Mouse (Mus musculus) heart, adult 2 months (tissue): Measurements from ENCODE around the gene Celf2. TPM values are rescaled to one million over a fixed set of nuclear protein-coding genes. Genes with fewer than 3 reads are reported as not detected.

ENCODE experiments used
- DNase-seq, 2 experiments: peaks; one replicate each; pipeline ENCODE4 v3.0.0; 2021
- H3K27ac ChIP-seq: fragments of 200-600 bp; 2 replicates; pipeline ENCODE4 v1.8.1; 2022
- H3K27me3 ChIP-seq: fragments of 200-500 bp; 2 replicates; pipeline ENCODE4 v1.6.1; 2012; ENCODE audit warnings: mild to moderate bottlenecking, low read length, inconsistent platforms, mixed read lengths; ENCODE audit not compliant: control insufficient read depth, insufficient read depth
- H3K36me3 ChIP-seq: fragments of 200-500 bp; 2 replicates; pipeline ENCODE4 v1.6.1; 2012; ENCODE audit warnings: low read length, inconsistent platforms; ENCODE audit not compliant: control insufficient read depth, insufficient read depth
- H3K4me1 ChIP-seq: fragments of 200-500 bp; 2 replicates; pipeline ENCODE4 v1.6.1; 2011; ENCODE audit warnings: low read length; ENCODE audit not compliant: control insufficient read depth, insufficient read depth
- H3K4me3 ChIP-seq: fragments of 200-600 bp; 2 replicates; pipeline ENCODE4 v1.8.1; 2022
- H3K79me2 ChIP-seq: fragments of 200-500 bp; replicated peaks from 2 replicates; pipeline ENCODE4 v1.6.1; 2012; ENCODE audit warnings: mild to moderate bottlenecking, inconsistent platforms, low read length, moderate library complexity, mixed read lengths; ENCODE audit not compliant: control insufficient read depth, insufficient read depth
- H3K9ac ChIP-seq: fragments of 200-500 bp; 2 replicates; pipeline ENCODE4 v1.6.1; 2012; ENCODE audit warnings: low read depth, mild to moderate bottlenecking, control low read depth, inconsistent platforms, low read length, mixed read lengths
- CTCF ChIP-seq: fragments of 200-600 bp; IDR thresholded peaks from 2 replicates; pipeline ENCODE4 v1.8.1; 2022; ENCODE audit warnings: antibody characterized with exemption, mild to moderate bottlenecking, moderate library complexity
- EP300 ChIP-seq: fragments of 200-500 bp; IDR thresholded peaks from 2 replicates; pipeline ENCODE4 v1.6.1; 2011; ENCODE audit warnings: low read depth, low read length, control low read depth; ENCODE audit not compliant: insufficient read depth
- POLR2A ChIP-seq: fragments of 200-500 bp; IDR thresholded peaks from 2 replicates; pipeline ENCODE4 v1.6.1; 2011; ENCODE audit warnings: mild to moderate bottlenecking, low read depth, low read length, control low read depth; ENCODE audit not compliant: insufficient read depth
- WGBS: fragments of 180-500 bp; shearing (Covaris S2); methylation state at CpG from one replicate; pipeline ENCODE4 v1.1.7; 2018; 5-methylcytosine and 5-hydroxymethylcytosine counted together
- intact Hi-C: fragments of 180-260 bp; cut with DNase I; formaldehyde crosslinking; loops from one replicate; pipeline ENCODE4 v1.15.1; 2025
- polyA plus RNA-seq: library from polyadenylated mRNA; depleted of rRNA; stranded (reverse); fragments of >200 nt; gene quantifications from 2 replicates; pipeline ENCODE4 v1.2.3, GENCODE M21; 2012
- total RNA-seq, 2 experiments: library from RNA; stranded (reverse); gene quantifications; 2 replicates each; pipeline ENCODE4 v1.2.3; 2021

Celf2 gene
- total and polyA plus RNA-seq, 3 experiments: 38.1 to 63.9 (median 56.7) TPM

GRCm38 (mm10) chr2:7377878-7378277 lies 131.5 kb downstream of the Celf2 start:
- no peak for DNase-seq

GRCm38 (mm10) chr2:7367738-7368137 lies 141.6 kb downstream of the Celf2 start:
- intact Hi-C loops: no loop called here
- Histone ChIP-seq H3K4me1 (no peaks in the 10 kb centered on the region), H3K79me2 (no peaks in the 10 kb centered on the region), H3K27ac (no peak overlapping the region), H3K36me3 (no peaks in the 10 kb centered on the region), H3K27me3 (no peaks in the 10 kb centered on the region), H3K4me3 (no peak overlapping the region), H3K9ac (no peak overlapping the region)
- DNase-seq: no peak
- TF ChIP-seq CTCF: no peak
- TF ChIP-seq EP300: no peak
- TF ChIP-seq POLR2A: no peak
- 84% methylated on average over 4 of the region's 4 CpGs for WGBS

More at GRCm38 (mm10) chr2:7377878-7378277, 131.5 kb downstream of the Celf2 start:
- H3K79me2 ChIP-seq: no peaks in the 10 kb centered on the region
- H3K4me3 ChIP-seq: no peak overlapping the region
- H3K4me1 ChIP-seq: peaks cover 2% of the 10 kb centered on the region; the same call in 1 of the 2 replicates
- H3K27me3 ChIP-seq: no peaks in the 10 kb centered on the region
- no peak overlapping the region for H3K9ac ChIP-seq
- intact Hi-C loops: no loop called here
- H3K36me3 ChIP-seq: peaks cover 2% of the 10 kb centered on the region; the same call in 1 of the 2 replicates
- TF ChIP-seq POLR2A: no peak
- no peak for TF ChIP-seq EP300
- no peak for TF ChIP-seq CTCF
- peak overlapping the region; percentile 21 for H3K27ac ChIP-seq
- WGBS: 67% methylated on average over 1 of the region's 1 CpGs

DNA sequence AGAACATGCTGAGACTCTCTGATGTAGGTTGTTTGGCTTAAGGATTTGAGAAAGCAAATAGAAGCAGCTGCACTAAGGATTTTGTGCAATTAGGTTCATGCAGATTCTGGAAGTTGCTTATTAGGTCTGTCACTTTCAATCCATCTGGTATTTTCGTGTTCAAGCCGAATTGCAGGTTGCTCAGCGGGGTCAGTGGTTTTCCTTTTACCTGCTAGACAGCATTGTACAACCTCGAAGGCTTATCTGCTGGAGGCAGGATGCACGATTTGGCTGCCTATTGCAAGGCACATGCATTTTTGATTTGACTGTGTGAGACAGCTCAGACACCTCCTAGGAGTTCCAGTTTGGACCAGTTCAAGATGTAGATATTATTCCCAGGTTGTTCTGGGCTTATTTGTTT lies 149.8 kb downstream of the Celf2 start:
- intact Hi-C loops: no loop called here

GRCm38 (mm10) chr2:7358816-7359215 lies 150.5 kb downstream of the Celf2 start:
- Histone ChIP-seq H3K9ac (no peak overlapping the region), H3K27ac (no peak overlapping the region), H3K79me2 (no peaks in the 10 kb centered on the region), H3K4me1 (no peaks in the 10 kb centered on the region), H3K27me3 (no peaks in the 10 kb centered on the region), H3K4me3 (no peak overlapping the region), H3K36me3 (no peaks in the 10 kb centered on the region)
- intact Hi-C loops: no loop called here
- TF ChIP-seq POLR2A: no peak
- TF ChIP-seq EP300: no peak
- no peak for TF ChIP-seq CTCF
- WGBS: 91% methylated on average over 3 of the region's 3 CpGs
- no peak for DNase-seq

More for the DNA sequence above, 149.8 kb downstream of the Celf2 start:
- no peak overlapping the region for H3K27ac ChIP-seq
- 65% methylated on average over 5 of the region's 5 CpGs for WGBS
- H3K27me3 ChIP-seq: no peaks in the 10 kb centered on the region
- no peak for TF ChIP-seq EP300
- TF ChIP-seq CTCF: no peak
- no peak for TF ChIP-seq POLR2A
- no peaks in the 10 kb centered on the region for H3K4me1 ChIP-seq
- no peak overlapping the region for H3K9ac ChIP-seq
- H3K79me2 ChIP-seq: no peaks in the 10 kb centered on the region
- no peaks in the 10 kb centered on the region for H3K36me3 ChIP-seq
- DNase-seq: no peak
- H3K4me3 ChIP-seq: no peak overlapping the region

DNA sequence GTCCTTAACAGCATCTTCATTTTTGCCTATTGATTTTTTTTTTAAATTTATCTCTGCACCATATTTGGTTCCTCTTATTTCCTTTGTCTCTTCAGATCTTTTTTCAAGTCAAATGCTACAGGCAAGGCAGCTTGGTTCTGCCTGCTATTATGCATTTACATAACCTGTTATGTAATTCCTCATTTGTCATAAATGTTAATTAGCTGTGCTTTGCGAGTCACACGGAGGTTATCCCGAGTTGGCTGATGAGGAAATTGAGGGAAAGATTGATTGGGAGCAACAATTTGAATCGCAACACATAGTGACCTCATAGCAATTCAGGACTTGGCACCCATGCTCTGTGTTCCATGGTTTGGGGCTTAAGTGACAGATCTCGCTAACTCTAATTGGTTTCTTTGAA lies 158.1 kb downstream of the Celf2 start:
- no peaks in the 10 kb centered on the region for H3K36me3 ChIP-seq
- H3K27ac ChIP-seq: no peak overlapping the region

DNA sequence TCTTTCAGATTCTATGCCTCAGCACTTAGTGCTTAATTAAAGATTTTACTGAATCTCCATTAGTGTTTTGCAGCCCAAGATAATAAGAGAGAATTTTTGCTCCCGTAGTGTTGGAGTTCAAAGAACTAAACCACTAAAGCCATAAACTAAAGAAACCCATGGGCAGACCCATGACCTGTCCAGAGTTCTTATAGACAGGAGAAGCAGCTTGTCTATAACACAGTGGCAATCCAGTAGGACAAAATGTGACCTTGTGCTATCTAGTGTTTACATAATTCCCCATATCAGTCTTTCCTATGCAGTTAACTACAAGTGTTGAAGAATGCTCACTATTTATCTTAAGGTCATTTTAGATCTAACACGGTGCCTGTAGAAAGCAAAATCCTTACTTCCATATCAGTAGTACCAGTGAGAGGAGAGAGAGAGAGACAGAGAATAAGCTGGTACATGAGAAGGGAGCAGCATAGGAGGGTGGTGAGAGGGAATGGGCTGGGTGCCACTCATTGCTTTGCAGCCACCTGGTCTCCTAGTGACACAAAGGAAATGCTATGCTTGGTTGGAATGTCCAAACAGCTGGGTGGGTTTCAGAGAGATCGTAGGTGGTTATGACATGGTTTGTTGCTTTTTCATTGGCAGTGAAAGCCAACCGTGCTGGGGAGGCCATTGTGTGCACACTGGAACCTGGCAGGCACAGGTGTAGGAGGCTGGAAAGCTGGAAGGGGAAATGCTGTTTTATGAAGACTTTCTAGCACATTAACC lies 162.5 kb downstream of the Celf2 start:
- no peak overlapping the region for H3K4me3 ChIP-seq
- H3K79me2 ChIP-seq: no peaks in the 10 kb centered on the region
- H3K27ac ChIP-seq: no peak overlapping the region
- no peaks in the 10 kb centered on the region for H3K4me1 ChIP-seq
- no peak for TF ChIP-seq CTCF
- TF ChIP-seq EP300: no peak
- no peak for TF ChIP-seq POLR2A
- intact Hi-C loops: no loop called here
- no peaks in the 10 kb centered on the region for H3K36me3 ChIP-seq
- no peak overlapping the region for H3K9ac ChIP-seq
- no peaks in the 10 kb centered on the region for H3K27me3 ChIP-seq
- WGBS: 39% methylated on average over 4 of the region's 4 CpGs
- no peak for DNase-seq

More for the DNA sequence above, 158.1 kb downstream of the Celf2 start:
- WGBS: 93% methylated on average over 5 of the region's 5 CpGs
- intact Hi-C loops: no loop called here
- no peak for DNase-seq
- no peak overlapping the region for H3K4me3 ChIP-seq
- no peaks in the 10 kb centered on the region for H3K79me2 ChIP-seq
- H3K27me3 ChIP-seq: no peaks in the 10 kb centered on the region
- H3K4me1 ChIP-seq: no peaks in the 10 kb centered on the region
- TF ChIP-seq EP300: no peak
- H3K9ac ChIP-seq: no peak overlapping the region
